Comparison of ENCODE assay signal across 8 mouse cellular contexts in the genomic region with DNA sequence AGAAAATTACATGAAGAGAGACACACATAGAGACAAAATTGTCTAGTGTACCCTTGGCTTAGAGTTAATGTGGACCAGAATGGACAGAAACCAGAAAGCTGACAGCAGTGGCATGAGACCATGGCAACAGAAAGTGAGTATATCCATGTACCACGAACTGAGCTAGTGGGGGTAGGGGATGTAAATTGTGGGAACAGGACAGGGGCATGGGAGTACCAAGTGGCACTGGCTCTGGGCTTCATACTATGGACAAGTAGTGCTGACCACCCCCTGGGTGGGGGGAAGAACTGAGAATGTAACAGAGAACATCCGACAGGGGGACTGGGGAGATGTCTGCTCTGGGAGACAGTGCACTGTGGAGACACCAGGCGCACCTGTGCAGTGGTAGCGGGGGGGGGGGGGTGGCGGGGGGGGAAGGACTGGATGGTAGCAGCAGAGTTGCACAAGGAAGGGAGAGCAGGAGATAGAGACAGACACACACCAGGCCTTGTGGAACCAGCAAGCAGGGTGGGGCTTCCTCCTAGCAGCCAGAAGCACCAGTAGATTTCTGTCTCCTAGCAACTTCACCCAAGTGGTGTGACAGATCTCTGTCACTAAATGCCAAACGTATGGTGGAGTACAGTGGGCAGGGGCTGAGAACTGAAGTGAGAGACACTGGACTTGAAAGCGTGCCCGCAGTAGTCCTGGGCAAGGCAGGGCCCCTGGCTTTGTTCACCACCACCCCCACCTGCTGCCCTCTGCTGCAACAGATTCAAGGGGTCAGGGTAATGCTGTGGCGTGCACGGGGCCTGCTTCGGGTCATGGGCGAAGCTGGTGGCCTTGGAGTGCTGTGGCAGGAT.
DNase-seq lines count a peak whose midpoint lies in the region; ATAC-seq lines count a peak whose summit lies in the region.

No protein-coding gene starts in this region.

- H3K4me3 ChIP-seq in hindbrain, embryonic 11.5 days (ENCODE audit: low read depth, low read length) = no peak overlapping the region
- H3K4me3 ChIP-seq in hindbrain, embryonic 10.5 days = no peak overlapping the region
- no peak overlapping the region for H3K4me3 ChIP-seq in forebrain, embryonic 15.5 days
- H3K4me3 ChIP-seq in stomach, embryonic 15.5 days (replicated peaks) = no peak overlapping the region

- ATAC-seq in hindbrain, embryonic 11.5 days (ENCODE audit: low FRiP score) = peak; percentile 33; the same call in 1 of the 2 replicates
- ATAC-seq in forebrain, embryonic 15.5 days (replicated peaks) = peak; percentile 70; the same call in 1 of the 2 replicates
- ATAC-seq in stomach, embryonic 15.5 days (ENCODE audit: insufficient read depth, low FRiP score, low read depth) = peak; percentile 27; the same call in 1 of the 2 replicates
- no peak for ATAC-seq in erythroid progenitor cell, adult 5-6 weeks (replicated peaks; ENCODE audit: low FRiP score, poor library complexity, severe bottlenecking)

- no peak overlapping the region for H3K9ac ChIP-seq in hindbrain, embryonic 11.5 days (ENCODE audit: low read depth, low read length)
- H3K9ac ChIP-seq in forebrain, embryonic 15.5 days (replicated peaks) = no peak overlapping the region
- no peak overlapping the region for H3K9ac ChIP-seq in stomach, embryonic 15.5 days

- 65% methylated on average over 11 of the region's 12 CpGs for WGBS in hindbrain, embryonic 11.5 days
- 56% methylated on average over 11 of the region's 12 CpGs for WGBS in hindbrain, embryonic 10.5 days
- 48% methylated on average over 11 of the region's 12 CpGs for WGBS in forebrain, embryonic 15.5 days
- WGBS in stomach, embryonic 15.5 days = 38% methylated on average over 10 of the region's 12 CpGs

- H3K27me3 ChIP-seq in hindbrain, embryonic 11.5 days (ENCODE audit: control insufficient read depth, insufficient read depth, low read length) = no peaks in the 10 kb centered on the region
- no peaks in the 10 kb centered on the region; the same call in 1 of the 2 replicates for H3K27me3 ChIP-seq in hindbrain, embryonic 10.5 days (ENCODE audit: insufficient read depth, poor library complexity, severe bottlenecking)
- H3K27me3 ChIP-seq in forebrain, embryonic 15.5 days = no peaks in the 10 kb centered on the region
- H3K27me3 ChIP-seq in stomach, embryonic 15.5 days (replicated peaks) = no peaks in the 10 kb centered on the region

- no peak for DNase-seq in hindbrain, embryonic 11.5 days (ENCODE audit: low spot score)
- DNase-seq in hindbrain, embryonic 10.5 days (ENCODE audit: low spot score) = no peak
- DNase-seq in retina, postnatal 1 day = peak; percentile 28
- DNase-seq in retina, embryonic 14.5 days (ENCODE audit: low spot score) = no peak
- DNase-seq in urinary bladder, adult 18-20 months (ENCODE audit: low spot score in 2 of 2) = no peak

- H3K4me1 ChIP-seq in hindbrain, embryonic 11.5 days (replicated peaks; ENCODE audit: control insufficient read depth, insufficient read depth, low read length) = no peaks in the 10 kb centered on the region
- H3K4me1 ChIP-seq in hindbrain, embryonic 10.5 days (replicated peaks) = peaks cover 14% of the 10 kb centered on the region
- peaks cover 7% of the 10 kb centered on the region for H3K4me1 ChIP-seq in forebrain, embryonic 15.5 days
- 0 out of 2 replicates have a peak, but pooled peaks cover 4% of the 10 kb centered on the region for H3K4me1 ChIP-seq in stomach, embryonic 15.5 days

- no peaks in the 10 kb centered on the region for H3K36me3 ChIP-seq in hindbrain, embryonic 11.5 days (ENCODE audit: control insufficient read depth, insufficient read depth, low read length)
- H3K36me3 ChIP-seq in hindbrain, embryonic 10.5 days = no peaks in the 10 kb centered on the region
- H3K36me3 ChIP-seq in forebrain, embryonic 15.5 days = no peaks in the 10 kb centered on the region
- H3K36me3 ChIP-seq in stomach, embryonic 15.5 days = no peaks in the 10 kb centered on the region

- H3K4me2 ChIP-seq in hindbrain, embryonic 11.5 days (replicated peaks; ENCODE audit: low read depth, low read length) = no peak overlapping the region
- H3K4me2 ChIP-seq in forebrain, embryonic 15.5 days (replicated peaks) = no peak overlapping the region
- H3K4me2 ChIP-seq in stomach, embryonic 15.5 days = no peak overlapping the region

- no peaks in the 10 kb centered on the region for H3K9me3 ChIP-seq in hindbrain, embryonic 11.5 days (ENCODE audit: control insufficient read depth, low read length)
- H3K9me3 ChIP-seq in hindbrain, embryonic 10.5 days = no peaks in the 10 kb centered on the region
- H3K9me3 ChIP-seq in forebrain, embryonic 15.5 days = no peaks in the 10 kb centered on the region
- no peaks in the 10 kb centered on the region for H3K9me3 ChIP-seq in stomach, embryonic 15.5 days

- no peak overlapping the region for H3K27ac ChIP-seq in hindbrain, embryonic 11.5 days (ENCODE audit: low read depth, low read length)
- H3K27ac ChIP-seq in hindbrain, embryonic 10.5 days = no peak overlapping the region
- H3K27ac ChIP-seq in forebrain, embryonic 15.5 days (replicated peaks) = no peak overlapping the region
- H3K27ac ChIP-seq in stomach, embryonic 15.5 days = no peak overlapping the region; the same call in 1 of the 2 replicates
